Mouse (Mus musculus) erythroid progenitor cell, adult 5-6 weeks (primary cell): ENCODE data around the gene Olfr1390. TPM values are rescaled to one million over a fixed set of nuclear protein-coding genes. Genes with fewer than 3 reads are reported as not detected.
"Not testable (repeated sequence)": the region's sequence is repeated elsewhere in the genome, so short reads cannot be mapped to it uniquely, and the experiment has no call there.

Source experiments
- ATAC-seq: replicated peaks from 2 replicates; pipeline ENCODE4 v1.8.0; 2016; ENCODE audit warnings: moderate number of reproducible peaks, mild to moderate bottlenecking, moderate TSS enrichment, inconsistent platforms; ENCODE audit not compliant: poor library complexity, low FRiP score, severe bottlenecking
- total RNA-seq, 2 experiments: library from RNA; stranded (forward) in 1 of 2; stranded (reverse) in 1 of 2; fragments of 150-400 nt in 1 of 2; fragments of 186-747, 209-891 nt in 1 of 2; gene quantifications; 2 replicates each; pipeline versions ENCODE4 v1.2.3 to v1.2.4; 2015 to 2017; ENCODE audit warnings: low replicate concordance in 2 of 2

The Olfr1390 gene
- total RNA-seq (2015; ENCODE audit: low replicate concordance) (not detected in 2 replicates), total RNA-seq (2017; ENCODE audit: low replicate concordance) (not detected in 2 replicates)

DNA sequence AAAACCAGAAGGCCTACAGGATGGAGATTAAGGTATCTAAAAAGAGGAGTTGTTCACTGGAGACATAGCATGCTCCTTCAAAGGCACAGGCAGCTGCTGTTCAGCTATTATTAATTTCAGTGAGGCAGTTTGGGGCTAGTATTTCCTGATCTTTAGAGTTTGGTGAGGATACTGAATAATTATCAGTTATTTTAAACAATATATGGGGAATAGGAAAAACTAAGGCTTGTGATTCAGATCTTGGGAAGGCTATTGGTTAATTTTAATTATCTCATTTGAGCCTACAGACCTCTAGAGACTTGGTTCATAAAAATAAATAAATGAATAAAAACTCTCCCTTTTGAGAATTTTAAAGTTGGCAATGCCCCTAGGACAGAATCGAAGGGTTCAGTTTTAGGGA, at the start of gene Olfr1390:
TSS of gene Olfr1390 (plus strand) at position 301 of the 400 bp plus-strand sequence.
- ATAC-seq: no peak

- ATAC-seq: no peak
These were observed 47.7 kb upstream of the Olfr1390 start for GRCm38 (mm10) chr11:49287251-49287650.

- no peak for ATAC-seq
These were observed 42.2 kb upstream of the Olfr1390 start for GRCm38 (mm10) chr11:49292777-49293176.

GRCm38 (mm10) chr11:49304441-49304840, 30.5 kb upstream of the Olfr1390 start, which contains the start of gene Olfr10:
Gene Olfr10 (plus strand): TSS chr11:49304741.
- ATAC-seq: no peak

DNA sequence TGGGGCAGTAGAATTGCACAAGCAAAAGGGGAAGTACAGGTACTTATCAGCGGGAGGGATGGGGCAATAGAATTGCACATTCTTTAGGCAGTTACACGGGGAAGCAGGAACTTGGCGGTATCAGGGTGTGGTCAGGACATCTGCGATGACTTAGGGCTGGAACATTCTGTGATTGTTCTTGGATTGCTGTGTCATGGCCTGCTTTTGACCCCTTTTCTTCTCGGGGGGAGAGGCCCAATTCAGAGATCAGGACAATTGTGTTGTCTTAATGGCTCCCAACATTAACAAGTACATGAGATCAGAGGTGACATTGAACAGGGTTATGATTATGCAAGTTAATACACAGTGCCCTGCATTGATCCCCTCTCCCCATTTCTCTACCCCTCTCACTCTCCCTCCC, 26.4 kb upstream of the Olfr1390 start:
- ATAC-seq: not testable (repeated sequence)

GRCm38 (mm10) chr11:49322442-49322841, 12.5 kb upstream of the Olfr1390 start, which contains the start of gene Olfr1391:
Gene Olfr1391 (plus strand): TSS chr11:49322742.
- ATAC-seq: no peak

DNA sequence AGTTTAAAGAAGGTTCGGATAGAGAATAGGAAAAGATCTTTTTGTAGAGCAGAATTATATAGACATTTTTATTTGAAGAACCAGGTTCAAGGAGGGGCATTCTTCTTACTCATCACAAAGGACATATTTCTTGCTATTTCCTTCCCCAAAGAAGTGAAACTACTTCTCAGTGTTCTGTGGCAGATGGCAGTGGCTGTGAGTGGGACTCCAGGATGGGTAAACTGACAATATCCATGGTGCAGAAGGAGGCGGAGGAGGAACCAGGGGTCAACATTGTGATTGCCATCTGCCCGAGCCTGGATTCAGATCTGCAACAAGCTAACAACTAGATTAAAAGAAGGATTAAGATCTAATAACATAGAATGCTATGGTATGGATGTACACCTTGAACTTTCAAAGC, 8.3 kb upstream of the Olfr1390 start:
- ATAC-seq: no peak

- ATAC-seq: no peak
These were observed 5.3 kb upstream of the Olfr1390 start for GRCm38 (mm10) chr11:49329686-49330085.

DNA sequence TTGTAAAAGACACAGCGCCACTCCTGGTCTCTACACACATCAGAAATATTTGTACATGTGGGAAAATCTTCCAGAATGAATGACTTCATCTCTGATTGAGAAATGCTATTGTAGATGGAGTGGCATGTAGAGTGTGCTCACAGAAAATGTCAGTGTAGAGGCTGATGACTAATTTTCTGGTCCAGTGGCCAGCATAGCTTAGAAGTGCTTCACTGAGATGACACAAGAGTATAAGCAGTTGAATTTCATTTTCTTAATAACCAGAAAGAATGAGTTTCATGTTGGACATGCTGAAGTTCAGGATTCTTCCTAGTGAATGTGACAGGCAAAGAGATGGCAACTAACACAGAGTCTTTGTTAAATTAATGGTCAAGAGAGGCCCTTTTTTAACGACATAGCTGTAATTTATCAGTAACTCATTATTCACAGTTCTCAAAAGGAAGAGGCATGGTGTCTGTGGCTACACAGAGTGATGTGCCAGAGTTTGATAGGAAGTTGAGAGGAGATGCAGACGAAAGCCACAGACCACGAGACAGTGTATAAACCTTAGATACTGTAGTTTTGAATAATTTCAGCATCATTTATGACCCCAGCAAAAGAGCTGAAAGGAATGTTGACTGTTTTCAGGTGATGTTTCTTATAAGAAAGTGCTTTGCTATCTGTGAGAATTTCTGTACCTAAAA, 2.3 kb downstream of the Olfr1390 start:
- ATAC-seq: no peak

DNA sequence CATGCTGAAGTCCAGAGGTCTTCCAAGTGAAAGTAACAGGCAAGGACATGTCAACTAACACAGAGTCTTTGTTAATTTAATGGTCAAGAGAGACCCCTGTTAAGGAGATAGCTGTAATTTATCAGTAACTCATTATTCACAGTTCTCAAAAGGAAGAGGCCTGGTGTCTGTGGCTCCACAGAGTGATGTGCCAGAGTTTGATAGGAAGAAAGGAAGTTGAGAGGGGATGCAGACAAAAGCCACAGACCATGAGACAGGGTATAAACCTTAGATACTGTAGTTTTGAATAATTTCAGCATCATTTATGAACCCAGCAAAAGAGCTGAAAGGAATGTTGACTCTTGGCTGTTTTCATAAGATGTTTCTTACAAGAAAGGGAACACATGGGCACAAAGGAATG, 48.1 kb downstream of the Olfr1390 start:
- ATAC-seq: no peak

DNA sequence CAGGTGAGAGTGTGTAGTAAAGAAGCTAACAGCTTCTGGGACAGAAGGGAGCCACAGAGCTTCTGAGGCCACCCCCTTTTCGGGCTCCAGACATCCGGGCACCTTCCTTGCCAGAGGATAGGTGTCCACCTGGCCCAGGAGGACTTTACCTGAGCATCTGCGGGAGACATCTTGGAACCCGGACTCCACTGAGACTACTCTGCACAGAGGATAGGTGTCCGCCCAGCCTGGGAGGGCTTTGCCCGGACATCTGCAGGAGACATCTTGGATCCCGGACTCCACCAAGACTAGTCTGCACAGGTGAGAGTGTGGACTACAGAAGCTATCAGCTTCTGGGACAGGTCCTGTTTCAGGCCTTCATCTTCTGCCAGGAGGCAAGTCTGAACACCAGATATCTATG, 51.1 kb downstream of the Olfr1390 start:
- ATAC-seq: not testable (repeated sequence)

Other genes with a start within 250 kb of the Olfr1390 start
- not detected in 2 replicates for gene Olfr1396, start 220.3 kb upstream of the Olfr1390 start, total RNA-seq (2015; ENCODE audit: low replicate concordance)
- gene Olfr1396, start 220.3 kb upstream of the Olfr1390 start, total RNA-seq (2017; ENCODE audit: low replicate concordance): not detected in 2 replicates
- not detected in 2 replicates for gene Olfr1395, start 192.9 kb upstream of the Olfr1390 start, total RNA-seq (2015; ENCODE audit: low replicate concordance)
- not detected in 2 replicates for gene Olfr1395, start 192.9 kb upstream of the Olfr1390 start, total RNA-seq (2017; ENCODE audit: low replicate concordance)
- gene Olfr1394, start 180.8 kb upstream of the Olfr1390 start, total RNA-seq (2015; ENCODE audit: low replicate concordance): not detected in 2 replicates
- not detected in 2 replicates for gene Olfr1394, start 180.8 kb upstream of the Olfr1390 start, total RNA-seq (2017; ENCODE audit: low replicate concordance)
- gene Btnl9, start 148.0 kb upstream of the Olfr1390 start, total RNA-seq (2015; ENCODE audit: low replicate concordance): 1.1 and 2.9 TPM in 2 replicates
- 0.53 and 0.77 TPM in 2 replicates for gene Btnl9, start 148.0 kb upstream of the Olfr1390 start, total RNA-seq (2017; ENCODE audit: low replicate concordance)
- 55.9 and 72.1 TPM in 2 replicates for gene Zfp62, start 131.9 kb upstream of the Olfr1390 start, total RNA-seq (2015; ENCODE audit: low replicate concordance)
- gene Zfp62, start 131.9 kb upstream of the Olfr1390 start, total RNA-seq (2017; ENCODE audit: low replicate concordance): 35.6 and 36.3 TPM in 2 replicates
- 12.2 and 15.5 TPM in 2 replicates for gene Mgat1, start 91.0 kb upstream of the Olfr1390 start, total RNA-seq (2015; ENCODE audit: low replicate concordance)
- 21.8 and 26.2 TPM in 2 replicates for gene Mgat1, start 91.0 kb upstream of the Olfr1390 start, total RNA-seq (2017; ENCODE audit: low replicate concordance)
- gene Olfr1393, start 56.9 kb upstream of the Olfr1390 start, total RNA-seq (2015; ENCODE audit: low replicate concordance): not detected in 2 replicates
- gene Olfr1393, start 56.9 kb upstream of the Olfr1390 start, total RNA-seq (2017; ENCODE audit: low replicate concordance): not detected in 2 replicates
- gene Olfr1392, start 49.9 kb upstream of the Olfr1390 start, total RNA-seq (2015; ENCODE audit: low replicate concordance): not detected in 2 replicates
- gene Olfr1392, start 49.9 kb upstream of the Olfr1390 start, total RNA-seq (2017; ENCODE audit: low replicate concordance): not detected in 2 replicates
- not detected in 2 replicates for gene Olfr10, start 30.4 kb upstream of the Olfr1390 start, total RNA-seq (2015; ENCODE audit: low replicate concordance)
- gene Olfr10, start 30.4 kb upstream of the Olfr1390 start, total RNA-seq (2017; ENCODE audit: low replicate concordance): not detected in 2 replicates
- not detected in 2 replicates for gene Olfr1391, start 12.4 kb upstream of the Olfr1390 start, total RNA-seq (2015; ENCODE audit: low replicate concordance)
- not detected in 2 replicates for gene Olfr1391, start 12.4 kb upstream of the Olfr1390 start, total RNA-seq (2017; ENCODE audit: low replicate concordance)
- not detected in 2 replicates for gene Olfr1389, start 87.9 kb downstream of the Olfr1390 start, total RNA-seq (2015; ENCODE audit: low replicate concordance)
- gene Olfr1389, start 87.9 kb downstream of the Olfr1390 start, total RNA-seq (2017; ENCODE audit: low replicate concordance): not detected in 2 replicates
- gene Olfr1388, start 101.4 kb downstream of the Olfr1390 start, total RNA-seq (2015; ENCODE audit: low replicate concordance): 1.8 TPM in 1 of 2 replicates, not detected in the other
- 2.7 and 7.3 TPM in 2 replicates for gene Olfr1388, start 101.4 kb downstream of the Olfr1390 start, total RNA-seq (2017; ENCODE audit: low replicate concordance)
- not detected in 2 replicates for gene Olfr1387, start 120.2 kb downstream of the Olfr1390 start, total RNA-seq (2015; ENCODE audit: low replicate concordance)
- gene Olfr1387, start 120.2 kb downstream of the Olfr1390 start, total RNA-seq (2017; ENCODE audit: low replicate concordance): not detected in 2 replicates
- not detected in 2 replicates for gene Olfr1386, start 129.9 kb downstream of the Olfr1390 start, total RNA-seq (2015; ENCODE audit: low replicate concordance)
- gene Olfr1386, start 129.9 kb downstream of the Olfr1390 start, total RNA-seq (2017; ENCODE audit: low replicate concordance): not detected in 2 replicates
- gene Olfr1385, start 153.9 kb downstream of the Olfr1390 start, total RNA-seq (2015; ENCODE audit: low replicate concordance): not detected in 2 replicates
- gene Olfr1385, start 153.9 kb downstream of the Olfr1390 start, total RNA-seq (2017; ENCODE audit: low replicate concordance): not detected in 2 replicates
- not detected in 2 replicates for gene Olfr1384, start 171.5 kb downstream of the Olfr1390 start, total RNA-seq (2015; ENCODE audit: low replicate concordance)
- gene Olfr1384, start 171.5 kb downstream of the Olfr1390 start, total RNA-seq (2017; ENCODE audit: low replicate concordance): not detected in 2 replicates
- gene Olfr1383, start 184.5 kb downstream of the Olfr1390 start, total RNA-seq (2015; ENCODE audit: low replicate concordance): not detected in 2 replicates
- gene Olfr1383, start 184.5 kb downstream of the Olfr1390 start, total RNA-seq (2017; ENCODE audit: low replicate concordance): not detected in 2 replicates
- not detected in 2 replicates for gene Olfr1382, start 193.1 kb downstream of the Olfr1390 start, total RNA-seq (2015; ENCODE audit: low replicate concordance)
- gene Olfr1382, start 193.1 kb downstream of the Olfr1390 start, total RNA-seq (2017; ENCODE audit: low replicate concordance): not detected in 2 replicates
- not detected in 2 replicates for gene Olfr1381, start 208.3 kb downstream of the Olfr1390 start, total RNA-seq (2015; ENCODE audit: low replicate concordance)
- not detected in 2 replicates for gene Olfr1381, start 208.3 kb downstream of the Olfr1390 start, total RNA-seq (2017; ENCODE audit: low replicate concordance)
- not detected in 2 replicates for gene Olfr1380, start 221.7 kb downstream of the Olfr1390 start, total RNA-seq (2015; ENCODE audit: low replicate concordance)
- gene Olfr1380, start 221.7 kb downstream of the Olfr1390 start, total RNA-seq (2017; ENCODE audit: low replicate concordance): not detected in 2 replicates